Mouse (Mus musculus) CH12.LX (cell line): Measurements from ENCODE around the gene Fam178b.

Source experiments
- CTCF ChIP-seq, 2 experiments: IDR thresholded peaks in 1 of 2; conservative IDR thresholded peaks in 1 of 2; 2 replicates each; pipeline ENCODE4 v1.5.1; 2011 to 2012; ENCODE audit warnings: low read depth in 2 of 2, low read length in 2 of 2, improper control_type of control experiment in 1 of 2, inconsistent platforms in 1 of 2, mild to moderate bottlenecking in 1 of 2, moderate library complexity in 1 of 2
- HCFC1 ChIP-seq: IDR thresholded peaks from 2 replicates; pipeline ENCODE4 v1.6.1; 2012; ENCODE audit warnings: low read depth, mild to moderate bottlenecking, inconsistent platforms, low read length, improper control_type of control experiment
- MEF2A ChIP-seq: IDR thresholded peaks from 2 replicates; pipeline ENCODE4 v1.6.1; 2014; ENCODE audit warnings: low read depth, mild to moderate bottlenecking, inconsistent platforms, low read length, improper control_type of control experiment, borderline replicate concordance
- POLR2A ChIP-seq: IDR thresholded peaks from 2 replicates; pipeline ENCODE4 v1.6.1; 2011; ENCODE audit warnings: low read depth, mild to moderate bottlenecking, improper control_type of control experiment, low read length
- RCOR1 ChIP-seq: conservative IDR thresholded peaks from 2 replicates; pipeline ENCODE4 v1.6.1; 2012; ENCODE audit warnings: low read depth, mild to moderate bottlenecking, inconsistent platforms, low read length, improper control_type of control experiment
- SIN3A ChIP-seq: IDR thresholded peaks from 2 replicates; pipeline ENCODE4 v1.6.1; 2012; ENCODE audit warnings: low read length, improper control_type of control experiment, inconsistent platforms

DNA sequence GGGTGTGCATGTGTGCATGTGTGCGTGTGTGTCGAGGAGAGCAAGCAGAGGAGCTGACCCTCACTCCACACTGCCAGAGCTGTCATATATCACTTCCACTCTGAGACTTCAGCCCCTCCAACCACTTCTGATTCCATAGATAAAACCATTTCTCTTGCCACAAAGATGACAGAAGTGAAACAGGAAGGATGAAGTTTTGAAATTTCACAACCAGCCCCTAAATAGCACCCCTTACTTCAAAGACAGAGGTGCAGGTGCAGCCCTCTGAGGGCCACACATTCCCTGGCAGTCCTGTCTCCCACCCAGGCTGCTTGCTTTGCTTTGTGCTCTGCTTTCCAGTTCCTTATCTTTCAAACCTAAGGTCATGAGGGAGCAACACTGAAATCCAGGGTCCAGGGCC lies 91.6 kb downstream of the Fam178b start:
- TF ChIP-seq POLR2A = no peak
- TF ChIP-seq MEF2A = no peak; the same call in 1 of the 2 replicates
- no peak for TF ChIP-seq RCOR1
- TF ChIP-seq SIN3A = no peak
- TF ChIP-seq CTCF (conservative IDR thresholded peaks at IDR 0.05 in 1 of 2, IDR thresholded peaks at IDR 0.05 in 1 of 2; ENCODE audit: low read depth in 2 of 2, low read length in 2 of 2) = no peak
- TF ChIP-seq HCFC1 = no peak
